Mouse (Mus musculus): ENCODE data around the gene Tstd2. TPM values are rescaled to one million over a fixed set of nuclear protein-coding genes. Genes with fewer than 3 reads are reported as not detected.

Gene Tstd2
- polyA plus RNA-seq, 1 experiment: 13.2 TPM

- TF ChIP-seq CTCF (IDR thresholded peaks at IDR 0.05; ENCODE audit: insufficient read depth, low read length) (no peak), POLR2A (IDR thresholded peaks at IDR 0.05; ENCODE audit: borderline replicate concordance, extremely low read depth, low read depth, low read length) (no peak)
- Histone ChIP-seq H3K4me1 (ENCODE audit: control insufficient read depth, insufficient read depth, low read length) (no peaks in the 10 kb centered on the region), H3K4me3 (replicated peaks; ENCODE audit: extremely low read depth, low read depth, low read length) (no peak overlapping the region)
- 53% methylated on average over 7 of the region's 7 CpGs for WGBS
- DNase-seq: no peak
These were observed 33.3 kb upstream of the Tstd2 start for GRCm38 (mm10) chr4:46171761-46172160.

GRCm38 (mm10) chr4:46165831-46166230, 27.3 kb upstream of the Tstd2 start:
- TF ChIP-seq POLR2A (IDR thresholded peaks at IDR 0.05; ENCODE audit: borderline replicate concordance, extremely low read depth, low read depth, low read length) (no peak), CTCF (IDR thresholded peaks at IDR 0.05; ENCODE audit: insufficient read depth, low read length) (no peak)
- no peak overlapping the region for H3K4me3 ChIP-seq (replicated peaks; ENCODE audit: extremely low read depth, low read depth, low read length)
- WGBS: 87% methylated on average over 5 of the region's 5 CpGs
- H3K4me1 ChIP-seq (ENCODE audit: control insufficient read depth, insufficient read depth, low read length): no peaks in the 10 kb centered on the region
- DNase-seq: no peak

- WGBS: 74% methylated on average over 2 of the region's 2 CpGs
- TF ChIP-seq CTCF (IDR thresholded peaks at IDR 0.05; ENCODE audit: insufficient read depth, low read length) (no peak), POLR2A (IDR thresholded peaks at IDR 0.05; ENCODE audit: borderline replicate concordance, extremely low read depth, low read depth, low read length) (no peak)
- Histone ChIP-seq H3K4me3 (replicated peaks; ENCODE audit: extremely low read depth, low read depth, low read length) (no peak overlapping the region), H3K4me1 (ENCODE audit: control insufficient read depth, insufficient read depth, low read length) (no peaks in the 10 kb centered on the region)
- DNase-seq: no peak
These were observed 25.5 kb upstream of the Tstd2 start for GRCm38 (mm10) chr4:46164027-46164426.

GRCm38 (mm10) chr4:46151903-46152544, 13.5 kb upstream of the Tstd2 start:
- Histone ChIP-seq H3K4me3 (replicated peaks; ENCODE audit: extremely low read depth, low read depth, low read length) (no peak overlapping the region), H3K4me1 (ENCODE audit: control insufficient read depth, insufficient read depth, low read length) (no peaks in the 10 kb centered on the region)
- TF ChIP-seq POLR2A (IDR thresholded peaks at IDR 0.05; ENCODE audit: borderline replicate concordance, extremely low read depth, low read depth, low read length) (no peak), CTCF (IDR thresholded peaks at IDR 0.05; ENCODE audit: insufficient read depth, low read length) (no peak)
- no peak for DNase-seq
- 86% methylated on average over 12 of the region's 12 CpGs for WGBS

GRCm38 (mm10) chr4:46146881-46147280, 8.4 kb upstream of the Tstd2 start:
- Histone ChIP-seq H3K4me3 (replicated peaks; ENCODE audit: extremely low read depth, low read depth, low read length) (no peak overlapping the region), H3K4me1 (ENCODE audit: control insufficient read depth, insufficient read depth, low read length) (no peaks in the 10 kb centered on the region)
- WGBS: 90% methylated on average over 1 of the region's 1 CpGs
- no peak for DNase-seq
- TF ChIP-seq CTCF (IDR thresholded peaks at IDR 0.05; ENCODE audit: insufficient read depth, low read length): no peak

GRCm38 (mm10) chr4:46144323-46144722, 5.8 kb upstream of the Tstd2 start:
- DNase-seq: no peak
- H3K4me3 ChIP-seq (replicated peaks; ENCODE audit: extremely low read depth, low read depth, low read length): no peak overlapping the region
- 70% methylated on average over 3 of the region's 3 CpGs for WGBS
- peaks cover 3% of the 10 kb centered on the region; the same call in 1 of the 2 replicates for H3K4me1 ChIP-seq (ENCODE audit: control insufficient read depth, insufficient read depth, low read length)
- TF ChIP-seq POLR2A (IDR thresholded peaks at IDR 0.05; ENCODE audit: borderline replicate concordance, extremely low read depth, low read depth, low read length): no peak
- TF ChIP-seq CTCF (IDR thresholded peaks at IDR 0.05; ENCODE audit: insufficient read depth, low read length): 0 out of 2 replicates have a peak, but pooled peaks have one; percentile 19

GRCm38 (mm10) chr4:46137629-46138286, 736 bp downstream of the Tstd2 start:
- no peak for TF ChIP-seq POLR2A (IDR thresholded peaks at IDR 0.05; ENCODE audit: borderline replicate concordance, extremely low read depth, low read depth, low read length)
- TF ChIP-seq CTCF (IDR thresholded peaks at IDR 0.05; ENCODE audit: insufficient read depth, low read length): no peak
- DNase-seq: no peak
- Histone ChIP-seq H3K4me1 (ENCODE audit: control insufficient read depth, insufficient read depth, low read length) (peaks cover 3% of the 10 kb centered on the region; the same call in 1 of the 2 replicates), H3K4me3 (replicated peaks; ENCODE audit: extremely low read depth, low read depth, low read length) (peak overlapping the region; percentile 99)
- 3% methylated on average over 17 of the region's 17 CpGs for WGBS

GRCm38 (mm10) chr4:46131791-46132190, 6.7 kb downstream of the Tstd2 start:
- DNase-seq: no peak
- 87% methylated on average over 6 of the region's 6 CpGs for whole genome bisulfite sequencing
- Histone ChIP-seq H3K4me1 (ENCODE audit: control insufficient read depth, insufficient read depth, low read length) (no peaks in the 10 kb centered on the region), H3K4me3 (replicated peaks; ENCODE audit: extremely low read depth, low read depth, low read length) (no peak overlapping the region)
- TF ChIP-seq CTCF (IDR thresholded peaks at IDR 0.05; ENCODE audit: insufficient read depth, low read length): no peak
- TF ChIP-seq POLR2A (IDR thresholded peaks at IDR 0.05; ENCODE audit: borderline replicate concordance, extremely low read depth, low read depth, low read length): no peak

GRCm38 (mm10) chr4:46130221-46130620, 8.3 kb downstream of the Tstd2 start:
- WGBS: 66% methylated on average over 3 of the region's 3 CpGs
- peak; percentile 50 for DNase-seq
- Histone ChIP-seq H3K4me3 (replicated peaks; ENCODE audit: extremely low read depth, low read depth, low read length) (no peak overlapping the region), H3K4me1 (ENCODE audit: control insufficient read depth, insufficient read depth, low read length) (no peaks in the 10 kb centered on the region)
- peak; percentile 66 for TF ChIP-seq CTCF (IDR thresholded peaks at IDR 0.05; ENCODE audit: insufficient read depth, low read length)
- TF ChIP-seq POLR2A (IDR thresholded peaks at IDR 0.05; ENCODE audit: borderline replicate concordance, extremely low read depth, low read depth, low read length): no peak
